Mouse (Mus musculus) CH12.LX (cell line): ENCODE results near the gene Cmtm6. TPM values are rescaled to one million over a fixed set of nuclear protein-coding genes. Genes with fewer than 3 reads are reported as not detected.

Source experiments
- DNase-seq: peaks from one replicate; pipeline ENCODE4 v3.0.0-alpha.2; 2013; ENCODE audit errors: extremely low read depth
- H3K27ac ChIP-seq: 2 replicates; pipeline ENCODE4 v1.5.1; 2012; ENCODE audit warnings: low read depth, mild to moderate bottlenecking, control low read depth, moderate library complexity; ENCODE audit not compliant: insufficient read depth
- H3K27me3 ChIP-seq: replicated peaks from 2 replicates; pipeline ENCODE3; 2012; ENCODE audit warnings: inconsistent platforms
- H3K36me3 ChIP-seq, 2 experiments: replicated peaks in 1 of 2; 2 replicates each; pipeline versions ENCODE3 to v1.6.1; 2012; ENCODE audit warnings: inconsistent platforms in 1 of 2, low read length in 1 of 2, mild to moderate bottlenecking in 1 of 2, mixed read lengths in 1 of 2, moderate library complexity in 1 of 2; ENCODE audit not compliant: control insufficient read depth in 1 of 2, insufficient read depth in 1 of 2
- H3K4me1 ChIP-seq, 2 experiments: 2 replicates each; pipeline ENCODE4 v1.6.1; 2012; ENCODE audit warnings: inconsistent platforms in 1 of 2, moderate library complexity in 1 of 2; ENCODE audit not compliant: insufficient read depth in 2 of 2, control insufficient read depth in 1 of 2
- H3K4me2 ChIP-seq: 2 replicates; pipeline ENCODE4 v1.6.1; 2012; ENCODE audit warnings: low read depth, mild to moderate bottlenecking, control low read depth; ENCODE audit not compliant: poor library complexity, insufficient read depth, severe bottlenecking
- H3K4me3 ChIP-seq, 3 experiments: fragments of 150-350 bp in 1 of 3; sonication (generic) in 1 of 3; replicated peaks in 1 of 3; 2 replicates each; pipeline versions ENCODE3 to v1.5.1; 2011 to 2012; ENCODE audit warnings: low read depth in 2 of 3, low read length in 2 of 3, mild to moderate bottlenecking in 2 of 3, moderate library complexity in 2 of 3, control low read depth in 1 of 3, improper control_type of control experiment in 1 of 3, inconsistent platforms in 1 of 3, mixed read lengths in 1 of 3; ENCODE audit not compliant: poor library complexity in 1 of 3
- H3K79me2 ChIP-seq: replicated peaks from 2 replicates; pipeline ENCODE4 v1.6.1; 2012; ENCODE audit warnings: mild to moderate bottlenecking, moderate library complexity; ENCODE audit not compliant: control insufficient read depth, poor library complexity, insufficient read depth, severe bottlenecking; ENCODE audit errors: extremely low read depth
- H3K9ac ChIP-seq: 2 replicates; pipeline ENCODE4 v1.6.1; 2012; ENCODE audit warnings: low read depth, mild to moderate bottlenecking, control low read depth, moderate library complexity; ENCODE audit not compliant: insufficient read depth
- H3K9me3 ChIP-seq: replicated peaks from 2 replicates; pipeline ENCODE3; 2012; ENCODE audit warnings: low read length, inconsistent platforms, mixed read lengths
- BHLHE40 ChIP-seq: IDR thresholded peaks from 2 replicates; pipeline ENCODE4 v1.6.1; 2011; ENCODE audit warnings: mild to moderate bottlenecking, low read depth, low read length, improper control_type of control experiment
- CHD1 ChIP-seq: IDR thresholded peaks from 2 replicates; pipeline ENCODE4 v1.6.1; 2012; ENCODE audit warnings: low read depth, low read length, improper control_type of control experiment, inconsistent platforms
- CHD2 ChIP-seq: IDR thresholded peaks from 2 replicates; pipeline ENCODE4 v1.6.1; 2011; ENCODE audit warnings: low read length, improper control_type of control experiment
- CTCF ChIP-seq, 2 experiments: IDR thresholded peaks in 1 of 2; conservative IDR thresholded peaks in 1 of 2; 2 replicates each; pipeline ENCODE4 v1.5.1; 2011 to 2012; ENCODE audit warnings: low read depth in 2 of 2, low read length in 2 of 2, improper control_type of control experiment in 1 of 2, inconsistent platforms in 1 of 2, mild to moderate bottlenecking in 1 of 2, moderate library complexity in 1 of 2
- E2F4 ChIP-seq: IDR thresholded peaks from 2 replicates; pipeline ENCODE4 v1.6.1; 2011; ENCODE audit warnings: low read depth, low read length, improper control_type of control experiment; ENCODE audit not compliant: insufficient replicate concordance
- ETS1 ChIP-seq: conservative IDR thresholded peaks from 2 replicates; pipeline ENCODE4 v1.6.1; 2012; ENCODE audit warnings: low read depth, mild to moderate bottlenecking, inconsistent platforms, low read length, improper control_type of control experiment, moderate library complexity
- GABPA ChIP-seq: IDR thresholded peaks from 2 replicates; pipeline ENCODE4 v1.6.1; 2012; ENCODE audit warnings: low read depth, low read length, improper control_type of control experiment, inconsistent platforms; ENCODE audit not compliant: insufficient replicate concordance
- HCFC1 ChIP-seq: IDR thresholded peaks from 2 replicates; pipeline ENCODE4 v1.6.1; 2012; ENCODE audit warnings: low read depth, mild to moderate bottlenecking, inconsistent platforms, low read length, improper control_type of control experiment
- IRF4 ChIP-seq: IDR thresholded peaks from 2 replicates; pipeline ENCODE4 v1.6.1; 2014; ENCODE audit warnings: low read depth, mild to moderate bottlenecking, inconsistent platforms, low read length, improper control_type of control experiment
- JUN ChIP-seq: IDR thresholded peaks from 2 replicates; pipeline ENCODE4 v1.6.1; 2011; ENCODE audit warnings: low read depth, mild to moderate bottlenecking, low read length, improper control_type of control experiment, moderate library complexity; ENCODE audit not compliant: insufficient read depth
- JUND ChIP-seq: conservative IDR thresholded peaks from 2 replicates; pipeline ENCODE4 v1.6.1; 2011; ENCODE audit warnings: low read depth, low read length, improper control_type of control experiment
- KAT2A ChIP-seq: IDR thresholded peaks from 2 replicates; pipeline ENCODE4 v1.6.1; 2012; ENCODE audit warnings: low read length, improper control_type of control experiment, inconsistent platforms; ENCODE audit not compliant: insufficient replicate concordance
- MAFK ChIP-seq: IDR thresholded peaks from 2 replicates; pipeline ENCODE4 v1.6.1; 2011; ENCODE audit warnings: low read length, improper control_type of control experiment; ENCODE audit not compliant: insufficient replicate concordance
- MAX ChIP-seq: IDR thresholded peaks from 2 replicates; pipeline ENCODE4 v1.6.1; 2011; ENCODE audit warnings: low read length, improper control_type of control experiment
- MEF2A ChIP-seq: IDR thresholded peaks from 2 replicates; pipeline ENCODE4 v1.6.1; 2014; ENCODE audit warnings: low read depth, mild to moderate bottlenecking, inconsistent platforms, low read length, improper control_type of control experiment, borderline replicate concordance
- MXI1 ChIP-seq: IDR thresholded peaks from 2 replicates; pipeline ENCODE4 v1.6.1; 2011; ENCODE audit warnings: mild to moderate bottlenecking, low read depth, low read length, improper control_type of control experiment
- MYC ChIP-seq: IDR thresholded peaks from 2 replicates; pipeline ENCODE4 v1.6.1; 2011; ENCODE audit warnings: low read depth, mild to moderate bottlenecking, improper control_type of control experiment, low read length
- NELFE ChIP-seq: IDR thresholded peaks from 2 replicates; pipeline ENCODE4 v1.6.1; 2011; ENCODE audit warnings: low read depth, low read length, improper control_type of control experiment
- NRF1 ChIP-seq: IDR thresholded peaks from 2 replicates; pipeline ENCODE4 v1.6.1; 2014; ENCODE audit warnings: low read depth, mild to moderate bottlenecking, inconsistent platforms, low read length, improper control_type of control experiment, moderate library complexity
- PAX5 ChIP-seq: IDR thresholded peaks from 2 replicates; pipeline ENCODE4 v1.6.1; 2012; ENCODE audit warnings: low read length, inconsistent platforms, mixed read lengths
- POLR2AphosphoS2 ChIP-seq: IDR thresholded peaks from 2 replicates; pipeline ENCODE4 v1.6.1; 2011; ENCODE audit warnings: low read depth, low read length, improper control_type of control experiment
- RCOR1 ChIP-seq: conservative IDR thresholded peaks from 2 replicates; pipeline ENCODE4 v1.6.1; 2012; ENCODE audit warnings: low read depth, mild to moderate bottlenecking, inconsistent platforms, low read length, improper control_type of control experiment
- SIN3A ChIP-seq: IDR thresholded peaks from 2 replicates; pipeline ENCODE4 v1.6.1; 2012; ENCODE audit warnings: low read length, improper control_type of control experiment, inconsistent platforms
- SMC3 ChIP-seq: IDR thresholded peaks from 2 replicates; pipeline ENCODE4 v1.6.1; 2011; ENCODE audit warnings: low read depth, low read length, improper control_type of control experiment
- TBP ChIP-seq: conservative IDR thresholded peaks from 2 replicates; pipeline ENCODE4 v1.6.1; 2011; ENCODE audit warnings: low read depth, low read length, improper control_type of control experiment
- TCF12 ChIP-seq: IDR thresholded peaks from 2 replicates; pipeline ENCODE4 v1.6.1; 2014; ENCODE audit warnings: low read depth, mild to moderate bottlenecking, inconsistent platforms, low read length, improper control_type of control experiment
- USF1 ChIP-seq: IDR thresholded peaks from 2 replicates; pipeline ENCODE4 v1.6.1; 2014; ENCODE audit warnings: low read depth, mild to moderate bottlenecking, inconsistent platforms, low read length, improper control_type of control experiment
- USF2 ChIP-seq: conservative IDR thresholded peaks from 2 replicates; pipeline ENCODE4 v1.6.1; 2011; ENCODE audit warnings: low read depth, low read length, improper control_type of control experiment
- ZC3H11A ChIP-seq: IDR thresholded peaks from 2 replicates; pipeline ENCODE4 v1.6.1; 2012; ENCODE audit warnings: low read depth, mild to moderate bottlenecking, inconsistent platforms, low read length, improper control_type of control experiment
- ZKSCAN1 ChIP-seq: IDR thresholded peaks from 2 replicates; pipeline ENCODE4 v1.6.1; 2012; ENCODE audit warnings: low read depth, inconsistent platforms, low read length, improper control_type of control experiment, borderline replicate concordance
- ZMIZ1 ChIP-seq: IDR thresholded peaks from 2 replicates; pipeline ENCODE4 v1.6.1; 2012; ENCODE audit warnings: low read depth, mild to moderate bottlenecking, inconsistent platforms, low read length, improper control_type of control experiment
- ZNF384 ChIP-seq: IDR thresholded peaks from 2 replicates; pipeline ENCODE4 v1.6.1; 2012; ENCODE audit warnings: low read depth, low read length, improper control_type of control experiment, inconsistent platforms
- dilution Hi-C: fragments of 300-500 bp; cut with MboI; formaldehyde crosslinking; loops from 2 replicates; pipeline ENCODE4 v1.14.3; 2020; ENCODE audit warnings: low sequenced_read_pairs; ENCODE audit not compliant: extremely low pct_unique_long_range_greater_than_20kb, extremely low pct_ligation_motif_present
- in situ Hi-C: fragments of 300-500 bp; cut with MboI; formaldehyde crosslinking; loops from 3 replicates; pipeline ENCODE4 v1.14.3; 2019; ENCODE audit warnings: low sequenced_read_pairs, low pct_ligation_motif_present, low pct_unique_long_range_greater_than_20kb, mixed read lengths
- polyA plus RNA-seq: library from polyadenylated mRNA; unstranded; fragments of >175 nt; gene quantifications from 2 replicates; pipeline ENCODE4 v1.2.1, GENCODE M21; 2012; ENCODE audit warnings: low read depth; ENCODE audit not compliant: insufficient read length
- total RNA-seq, 2 experiments: library from RNA; depleted of rRNA; stranded (reverse); fragments of 300-350 nt in 1 of 2; fragments of >200 nt in 1 of 2; gene quantifications; 2 replicates each; pipeline ENCODE4 v1.2.3; 2012 to 2014

Gene Cmtm6
- total and polyA plus RNA-seq, 3 experiments = 30.1 to 39.5 (median 38.0) TPM

DNA sequence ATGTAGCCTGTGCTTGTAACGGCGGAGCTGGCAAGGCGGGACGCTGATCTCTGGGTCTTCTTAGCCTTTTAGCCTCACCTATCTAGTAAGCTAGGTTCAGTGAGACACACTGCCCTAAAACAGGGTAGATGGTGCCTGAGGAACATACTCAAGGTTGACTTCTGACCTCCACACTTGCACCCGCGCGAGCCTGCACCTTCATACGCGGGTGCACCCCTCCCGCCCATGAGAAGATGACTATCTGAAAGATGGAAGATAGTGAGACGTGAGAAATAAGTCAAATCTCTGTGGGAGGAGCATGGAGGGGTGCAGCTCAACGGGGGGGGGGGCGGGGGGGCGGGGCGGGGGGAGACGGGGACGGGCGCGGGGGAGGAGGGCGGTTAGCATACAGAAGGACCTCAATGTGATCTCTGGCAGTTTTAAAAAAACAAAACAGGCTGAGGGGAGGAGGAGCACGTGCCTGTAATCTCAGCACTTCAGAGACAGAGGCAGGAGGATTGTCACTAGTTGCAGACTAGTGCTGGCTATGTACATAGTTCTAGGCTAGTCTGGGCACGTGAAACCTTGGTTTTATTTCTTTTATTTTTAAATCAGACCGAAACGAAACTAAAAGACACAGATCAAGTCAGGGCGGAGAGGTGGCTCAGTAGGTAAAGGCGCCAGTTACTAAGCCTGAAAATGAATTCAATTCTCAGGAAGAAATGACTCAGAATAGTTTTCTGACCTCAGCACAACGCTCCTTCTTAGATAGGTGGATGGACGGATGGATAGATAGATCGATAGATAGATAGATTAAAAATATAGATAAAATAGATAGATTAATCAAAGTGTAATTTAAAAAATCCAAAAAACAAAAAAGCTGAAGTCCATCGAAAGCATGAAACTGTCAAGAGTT lies 758 bp upstream of the Cmtm6 start:
- peak; percentile 33 for DNase-seq
- peak overlapping the region; percentile 45 to 53 (median 48) for H3K4me3 ChIP-seq

DNA sequence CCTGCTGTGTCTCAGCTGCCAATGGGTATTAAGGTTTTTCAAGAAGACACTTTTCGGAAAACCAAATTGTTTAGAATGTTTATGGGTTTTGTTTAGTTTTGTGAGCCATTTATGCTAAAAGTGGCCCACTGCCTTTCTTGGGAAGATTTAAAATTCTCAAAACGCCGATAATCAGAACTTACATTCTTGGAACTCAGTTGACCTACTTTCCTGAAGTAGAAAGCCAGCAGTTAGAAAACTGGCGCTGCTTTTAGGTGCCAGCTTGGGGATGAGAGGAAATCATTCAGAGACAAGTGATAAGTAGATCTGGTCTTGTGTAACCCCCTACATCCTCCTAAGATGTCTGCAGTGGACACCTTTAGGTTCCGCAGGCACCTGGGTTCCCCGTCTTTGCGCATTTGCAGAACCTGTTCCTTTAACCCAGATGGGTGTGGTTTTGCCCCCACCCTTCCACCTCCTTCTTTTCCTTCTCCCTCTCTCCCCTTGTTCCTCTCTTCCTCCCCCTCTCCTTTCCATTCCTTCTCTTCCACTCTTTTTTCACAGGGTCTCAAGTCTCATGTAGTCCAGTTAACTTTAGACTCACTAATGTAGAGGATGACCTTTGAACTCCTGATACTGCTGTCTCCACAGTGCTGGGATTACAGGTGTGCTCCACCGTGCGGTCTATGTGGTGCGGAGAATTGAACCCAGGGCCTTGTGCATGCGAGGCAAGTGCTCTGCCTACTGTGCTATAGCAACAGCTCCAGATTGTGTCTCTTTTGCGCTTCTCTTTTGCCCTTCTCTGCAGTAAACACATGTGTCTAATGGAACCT lies 1.2 kb downstream of the Cmtm6 start:
- no peak overlapping the region for H3K27ac ChIP-seq
- dilution Hi-C loops = no loop called here
- peak overlapping the region; percentile 87 for H3K9ac ChIP-seq
- H3K4me1 ChIP-seq = peaks cover 4 to 39% of the 10 kb centered on the region in 2 experiments
- peaks cover 32% of the 10 kb centered on the region for H3K79me2 ChIP-seq
- H3K27me3 ChIP-seq = no peaks in the 10 kb centered on the region
- DNase-seq = peak; percentile 67
- peak overlapping the region; percentile 74 for H3K4me2 ChIP-seq
- peaks cover 0 to 27% of the 10 kb centered on the region in 2 experiments for H3K36me3 ChIP-seq
- TF ChIP-seq NRF1 (peak; percentile 66), SMC3 (no peak), IRF4 (0 out of 2 replicates have a peak, but pooled peaks have one; percentile 26), E2F4 (no peak), POLR2AphosphoS2 (no peak), CHD1 (no peak), TBP (0 out of 2 replicates have a peak, but pooled peaks have one; percentile 34), USF2 (no peak), HCFC1 (peak; percentile 62)
- H3K4me3 ChIP-seq = peak overlapping the region; percentile 87 to 94 (median 92)
- in situ Hi-C loops = no loop called here
- no peaks in the 10 kb centered on the region for H3K9me3 ChIP-seq

More for the DNA sequence above, 758 bp upstream of the Cmtm6 start:
- peak overlapping the region; percentile 57; the same call in 1 of the 2 replicates for H3K9ac ChIP-seq
- H3K4me2 ChIP-seq = peak overlapping the region; percentile 83
- peaks cover 4 to 34% of the 10 kb centered on the region in 2 experiments for H3K4me1 ChIP-seq
- H3K79me2 ChIP-seq = peaks cover 32% of the 10 kb centered on the region
- H3K27me3 ChIP-seq = no peaks in the 10 kb centered on the region
- dilution Hi-C loops (no loop called here), in situ Hi-C loops (loop anchor here (10.0 kb wide), 1 partner anchor 85 kb away; the partner anchor contains the start of gene Cnot10)
- TF ChIP-seq MAFK (no peak), CHD2 (no peak), ZNF384 (no peak), JUND (no peak), PAX5 (no peak), BHLHE40 (peak; percentile 90), USF1 (no peak), MEF2A (no peak), MAX (peak; percentile 70), ETS1 (0 out of 2 replicates have a peak, but pooled peaks have one; percentile 21), IRF4 (no peak), ZKSCAN1 (no peak), CHD1 (no peak), SIN3A (0 out of 2 replicates have a peak, but pooled peaks have one; percentile 16), RCOR1 (no peak), CTCF (conservative IDR thresholded peaks at IDR 0.05 in 1 of 2, IDR thresholded peaks at IDR 0.05 in 1 of 2; ENCODE audit: low read depth in 2 of 2, low read length in 2 of 2) (no peak), TCF12 (no peak), GABPA (no peak), POLR2AphosphoS2 (no peak), HCFC1 (no peak), KAT2A (no peak), ZC3H11A (no peak), ZMIZ1 (no peak), MYC (0 out of 2 replicates have a peak, but pooled peaks have one; percentile 61), SMC3 (no peak), MXI1 (peak; percentile 75; the same call in 1 of the 2 replicates), JUN (0 out of 2 replicates have a peak, but pooled peaks have one; percentile 17), NELFE (no peak)
- no peak overlapping the region for H3K27ac ChIP-seq
- H3K9me3 ChIP-seq = no peaks in the 10 kb centered on the region
- H3K36me3 ChIP-seq = peaks cover 3 to 23% of the 10 kb centered on the region in 2 experiments
